Mouse (Mus musculus) embryonic facial prominence, embryonic 13.5 days (tissue): ENCODE measurements around the gene Slc6a20a. TPM values are rescaled to one million over a fixed set of nuclear protein-coding genes. Genes with fewer than 3 reads are reported as not detected.

Experiments used
- polyA plus RNA-seq: library from polyadenylated mRNA; unstranded; fragments of >200 nt; fragmentation: Nextera tagmentation; extraction: Ambion mirVana; gene quantifications from 2 replicates; pipeline ENCODE4 v1.2.1, GENCODE M21; 2015

Slc6a20a gene
- polyA plus RNA-seq, 1 experiment from 2014 or later: 0.08 TPM

Other genes with a start within 250 kb of the Slc6a20a start
- 47.0 and 50.2 TPM in 2 replicates for gene Limd1, start 200.2 kb downstream of the Slc6a20a start, polyA plus RNA-seq
- 42.8 and 49.3 TPM in 2 replicates for gene Sacm1l, start 149.1 kb downstream of the Slc6a20a start, polyA plus RNA-seq
- 0.18 and 0.36 TPM in 2 replicates for gene Slc6a20b, start 46.3 kb downstream of the Slc6a20a start, polyA plus RNA-seq
- 0.14 and 0.26 TPM in 2 replicates for gene Ccr9, start 446 bp downstream of the Slc6a20a start, polyA plus RNA-seq
- 61.6 and 65.8 TPM in 2 replicates for gene Lztfl1, start 38.8 kb upstream of the Slc6a20a start, polyA plus RNA-seq
- gene Cxcr6, start 127.6 kb upstream of the Slc6a20a start, polyA plus RNA-seq: 0.31 and 0.45 TPM in 2 replicates
- gene Fyco1, start 173.0 kb upstream of the Slc6a20a start, polyA plus RNA-seq: 15.2 and 17.4 TPM in 2 replicates
- gene Xcr1, start 183.1 kb upstream of the Slc6a20a start, polyA plus RNA-seq: not detected in 2 replicates